Mouse (Mus musculus) heart, embryonic 14.5 days (tissue): ENCODE data around the gene Ggcx. TPM values are rescaled to one million over a fixed set of nuclear protein-coding genes. Genes with fewer than 3 reads are reported as not detected.

Experiments
- ATAC-seq: fragments of 200-750 bp; cut with Nextera tagmentation; 2 replicates; pipeline ENCODE4 v1.8.0; 2017; ENCODE audit warnings: low read depth, moderate TSS enrichment; ENCODE audit not compliant: insufficient number of reproducible peaks, insufficient read depth, low FRiP score
- H3K27ac ChIP-seq, 2 experiments: fragments of 200-500 bp in 1 of 2; fragments of 300-500 bp in 1 of 2; sonication (generic) in 1 of 2; replicated peaks in 1 of 2; 2 replicates each; pipeline ENCODE4 v1.5.1; 2012 to 2014; ENCODE audit warnings: low read depth in 2 of 2, low read length in 2 of 2, control low read depth in 1 of 2, mild to moderate bottlenecking in 1 of 2, mixed read lengths in 1 of 2; ENCODE audit not compliant: control insufficient read depth in 1 of 2, insufficient read depth in 1 of 2
- H3K27me3 ChIP-seq: fragments of 300-500 bp; sonication (generic); 2 replicates; pipeline ENCODE4 v1.6.1; 2014; ENCODE audit warnings: mild to moderate bottlenecking, low read length, control low read depth; ENCODE audit not compliant: control insufficient read depth, insufficient read depth
- H3K36me3 ChIP-seq: fragments of 300-500 bp; sonication (generic); 2 replicates; pipeline ENCODE4 v1.6.1; 2014; ENCODE audit warnings: mild to moderate bottlenecking, control low read depth, low read length, mixed read lengths; ENCODE audit not compliant: control insufficient read depth, insufficient read depth
- H3K4me1 ChIP-seq, 2 experiments: fragments of 200-500 bp in 1 of 2; fragments of 300-500 bp in 1 of 2; sonication (generic) in 1 of 2; 2 replicates each; pipeline ENCODE4 v1.6.1; 2012 to 2014; ENCODE audit warnings: low read length in 2 of 2, control low read depth in 1 of 2, mixed read lengths in 1 of 2; ENCODE audit not compliant: control insufficient read depth in 2 of 2, insufficient read depth in 2 of 2
- H3K4me2 ChIP-seq: fragments of 300-500 bp; sonication (generic); 2 replicates; pipeline ENCODE4 v1.6.1; 2014; ENCODE audit warnings: mild to moderate bottlenecking, low read length
- H3K4me3 ChIP-seq, 2 experiments: fragments of 200-500 bp in 1 of 2; fragments of 300-500 bp in 1 of 2; sonication (generic) in 1 of 2; 2 replicates each; pipeline ENCODE4 v1.5.1; 2012 to 2014; ENCODE audit warnings: low read length in 2 of 2, mild to moderate bottlenecking in 2 of 2, control low read depth in 1 of 2, low read depth in 1 of 2, moderate library complexity in 1 of 2; ENCODE audit not compliant: control insufficient read depth in 1 of 2, insufficient read depth in 1 of 2
- H3K9ac ChIP-seq: fragments of 300-500 bp; sonication (generic); 2 replicates; pipeline ENCODE4 v1.6.1; 2014; ENCODE audit warnings: mild to moderate bottlenecking, low read length
- H3K9me3 ChIP-seq: fragments of 300-500 bp; sonication (generic); 2 replicates; pipeline ENCODE4 v1.6.1; 2016; ENCODE audit warnings: low read length, control low read depth; ENCODE audit not compliant: control insufficient read depth
- WGBS: fragments of 180-500 bp; shearing (Covaris S2); extraction: QIAGEN DNeasy Blood & Tissue Kit; methylation state at CpG from one replicate; pipeline ENCODE4 v1.1.7; 2014; 5-methylcytosine and 5-hydroxymethylcytosine counted together
- polyA plus RNA-seq: library from polyadenylated mRNA; unstranded; fragments of >200 nt; fragmentation: Nextera tagmentation; extraction: Ambion mirVana; gene quantifications from 2 replicates; pipeline ENCODE4 v1.2.1, GENCODE M21; 2014

Ggcx gene
- polyA plus RNA-seq, 1 experiment from 2014 or later: 24.1 TPM

DNA sequence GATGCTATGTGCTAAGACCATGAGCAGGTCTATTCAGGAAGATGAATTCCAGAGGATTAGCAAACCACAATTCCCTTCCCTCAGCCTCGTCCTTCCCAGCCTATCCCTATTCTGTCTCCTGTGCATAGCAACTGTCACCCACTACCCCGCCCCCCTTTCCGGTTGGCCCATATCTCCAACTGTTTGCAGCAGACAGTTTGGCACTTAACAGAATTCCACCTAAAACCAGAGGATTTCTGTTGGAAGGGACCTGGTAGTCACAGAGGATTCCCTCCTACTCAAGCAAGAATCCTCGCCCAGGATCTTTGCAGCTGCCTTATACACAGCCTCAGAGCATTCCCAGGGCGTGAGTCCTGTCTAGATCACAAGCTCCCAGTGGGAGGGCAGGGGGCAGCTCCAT, 43.0 kb upstream of the Ggcx start:
- peaks cover 23 to 28% of the 10 kb centered on the region in 2 experiments for H3K4me1 ChIP-seq
- WGBS: 27% methylated on average over 5 of the region's 5 CpGs
- 0 out of 2 replicates have a peak overlapping the region, but pooled peaks have one; percentile 7 for H3K4me2 ChIP-seq
- H3K36me3 ChIP-seq: peaks cover 10% of the 10 kb centered on the region
- H3K9me3 ChIP-seq: no peaks in the 10 kb centered on the region
- H3K27ac ChIP-seq: peak overlapping the region; percentile 79 to 82
- ATAC-seq: 0 out of 2 replicates have a peak, but pooled peaks have one; percentile 13
- peak overlapping the region; percentile 26 for H3K9ac ChIP-seq
- no peaks in the 10 kb centered on the region for H3K27me3 ChIP-seq
- no peak overlapping the region for H3K4me3 ChIP-seq

DNA sequence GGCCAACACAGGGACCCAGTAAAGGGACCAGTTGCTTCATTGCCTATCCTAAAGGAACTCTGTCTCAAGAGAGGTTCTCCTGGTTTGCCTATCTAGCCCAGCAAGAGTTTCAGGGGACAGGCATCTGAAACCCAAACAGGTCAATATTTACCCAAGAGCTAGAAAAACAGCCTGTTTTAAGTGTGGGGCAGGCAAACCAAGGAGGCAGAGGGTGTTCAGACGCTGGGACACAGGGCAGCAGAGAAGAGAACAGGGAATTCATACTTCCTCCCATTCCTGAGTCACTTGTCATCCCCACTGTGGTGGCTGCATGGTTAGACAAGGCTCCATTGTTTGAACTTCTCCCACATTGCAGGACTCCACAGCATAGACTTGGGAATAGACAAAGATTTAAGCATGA, 42.5 kb upstream of the Ggcx start:
- H3K36me3 ChIP-seq: peaks cover 10% of the 10 kb centered on the region
- no peak overlapping the region for H3K4me3 ChIP-seq
- no peaks in the 10 kb centered on the region for H3K27me3 ChIP-seq
- peak overlapping the region; percentile 79 to 82 for H3K27ac ChIP-seq
- H3K4me1 ChIP-seq: peaks cover 23 to 28% of the 10 kb centered on the region in 2 experiments
- H3K9me3 ChIP-seq: no peaks in the 10 kb centered on the region
- peak overlapping the region; percentile 26; the same call in 1 of the 2 replicates for H3K9ac ChIP-seq
- no peak for ATAC-seq
- H3K4me2 ChIP-seq: 0 out of 2 replicates have a peak overlapping the region, but pooled peaks have one; percentile 7
- WGBS: 23% methylated on average over 1 of the region's 1 CpGs

DNA sequence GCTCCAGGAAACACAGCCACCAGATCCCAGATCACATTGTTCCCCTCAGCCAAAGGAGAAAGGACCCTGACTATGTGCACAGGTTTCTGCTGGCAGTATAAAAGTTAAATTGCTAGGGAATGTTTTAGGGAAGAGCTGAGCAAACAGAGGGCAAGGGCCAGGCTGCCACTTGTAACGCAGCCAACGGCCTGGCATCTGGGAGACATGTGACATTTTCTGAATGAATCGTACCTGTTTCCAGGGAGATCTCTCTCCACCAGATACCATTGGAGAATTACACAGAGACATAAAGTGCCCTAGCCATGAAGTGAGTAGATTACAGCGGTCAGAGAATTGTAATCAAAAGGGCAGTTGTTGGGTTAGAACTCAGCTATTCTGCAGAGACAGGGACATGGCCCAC, 40.9 kb upstream of the Ggcx start:
- H3K36me3 ChIP-seq: peaks cover 10% of the 10 kb centered on the region
- no peak for ATAC-seq
- H3K4me1 ChIP-seq: peaks cover 23 to 28% of the 10 kb centered on the region in 2 experiments
- no peak overlapping the region for H3K4me3 ChIP-seq
- H3K27ac ChIP-seq: peak overlapping the region in 1 of 2 experiments; percentile 82; a peak in 2 of 4 replicates
- H3K27me3 ChIP-seq: no peaks in the 10 kb centered on the region
- no peak overlapping the region for H3K4me2 ChIP-seq
- no peak overlapping the region for H3K9ac ChIP-seq
- 77% methylated on average over 4 of the region's 4 CpGs for WGBS
- H3K9me3 ChIP-seq: no peaks in the 10 kb centered on the region

DNA sequence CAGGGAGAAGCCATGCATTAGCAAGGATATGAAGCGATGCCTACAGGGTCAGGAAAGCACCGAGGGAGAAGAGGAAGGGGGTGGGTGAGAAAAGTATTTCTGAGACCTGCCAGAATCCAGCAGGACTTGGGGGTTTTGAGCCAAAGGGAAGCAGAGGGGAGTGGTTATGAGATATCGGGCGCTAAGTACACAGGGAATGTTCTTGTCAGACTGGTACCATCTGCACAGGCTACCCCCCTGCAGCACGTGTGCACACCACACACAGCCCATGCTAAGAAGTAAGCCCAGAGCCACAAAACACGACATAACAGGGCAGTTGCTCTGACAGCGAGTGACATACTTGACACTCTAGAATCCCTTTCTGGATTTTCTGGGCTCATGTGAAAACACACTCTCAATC, 39.9 kb upstream of the Ggcx start:
- no peak overlapping the region for H3K4me2 ChIP-seq
- 0 out of 2 replicates have a peak, but pooled peaks have one; percentile 54 for ATAC-seq
- peaks cover 23 to 28% of the 10 kb centered on the region in 2 experiments for H3K4me1 ChIP-seq

GRCm38 (mm10) chr6:72374820-72375563, 39.1 kb upstream of the Ggcx start:
- no peak for ATAC-seq
- no peaks in the 10 kb centered on the region for H3K27me3 ChIP-seq
- H3K9me3 ChIP-seq: no peaks in the 10 kb centered on the region
- WGBS: 71% methylated on average over 15 of the region's 15 CpGs
- no peaks in the 10 kb centered on the region for H3K36me3 ChIP-seq
- peaks cover 23 to 25% of the 10 kb centered on the region in 2 experiments for H3K4me1 ChIP-seq
- H3K9ac ChIP-seq: no peak overlapping the region
- peak overlapping the region; percentile 2 to 82; a peak in 2 of 4 replicates for H3K27ac ChIP-seq
- no peak overlapping the region for H3K4me2 ChIP-seq
- no peak overlapping the region for H3K4me3 ChIP-seq

More for the DNA sequence above, 39.9 kb upstream of the Ggcx start:
- Histone ChIP-seq H3K27ac (peak overlapping the region; percentile 61 to 82), H3K4me3 (no peak overlapping the region), H3K36me3 (peaks cover 1% of the 10 kb centered on the region), H3K9ac (no peak overlapping the region), H3K27me3 (no peaks in the 10 kb centered on the region), H3K9me3 (no peaks in the 10 kb centered on the region)
- WGBS: 50% methylated on average over 7 of the region's 7 CpGs

- no peaks in the 10 kb centered on the region for H3K9me3 ChIP-seq
- H3K4me1 ChIP-seq: peaks cover 9 to 10% of the 10 kb centered on the region in 2 experiments; a peak in 3 of 4 replicates
- H3K4me3 ChIP-seq: peak overlapping the region in 1 of 2 experiments; percentile 65; a peak in 2 of 4 replicates
- WGBS: 81% methylated on average over 8 of the region's 8 CpGs
- peak overlapping the region in 1 of 2 experiments; percentile 85; a peak in 1 of 4 replicates for H3K27ac ChIP-seq
- H3K36me3 ChIP-seq: no peaks in the 10 kb centered on the region
- ATAC-seq: no peak
- peak overlapping the region; percentile 77; the same call in 1 of the 2 replicates for H3K9ac ChIP-seq
- H3K27me3 ChIP-seq: no peaks in the 10 kb centered on the region
- H3K4me2 ChIP-seq: peak overlapping the region; percentile 68
Observed at GRCm38 (mm10) chr6:72378510-72379234, 35.4 kb upstream of the Ggcx start.

DNA sequence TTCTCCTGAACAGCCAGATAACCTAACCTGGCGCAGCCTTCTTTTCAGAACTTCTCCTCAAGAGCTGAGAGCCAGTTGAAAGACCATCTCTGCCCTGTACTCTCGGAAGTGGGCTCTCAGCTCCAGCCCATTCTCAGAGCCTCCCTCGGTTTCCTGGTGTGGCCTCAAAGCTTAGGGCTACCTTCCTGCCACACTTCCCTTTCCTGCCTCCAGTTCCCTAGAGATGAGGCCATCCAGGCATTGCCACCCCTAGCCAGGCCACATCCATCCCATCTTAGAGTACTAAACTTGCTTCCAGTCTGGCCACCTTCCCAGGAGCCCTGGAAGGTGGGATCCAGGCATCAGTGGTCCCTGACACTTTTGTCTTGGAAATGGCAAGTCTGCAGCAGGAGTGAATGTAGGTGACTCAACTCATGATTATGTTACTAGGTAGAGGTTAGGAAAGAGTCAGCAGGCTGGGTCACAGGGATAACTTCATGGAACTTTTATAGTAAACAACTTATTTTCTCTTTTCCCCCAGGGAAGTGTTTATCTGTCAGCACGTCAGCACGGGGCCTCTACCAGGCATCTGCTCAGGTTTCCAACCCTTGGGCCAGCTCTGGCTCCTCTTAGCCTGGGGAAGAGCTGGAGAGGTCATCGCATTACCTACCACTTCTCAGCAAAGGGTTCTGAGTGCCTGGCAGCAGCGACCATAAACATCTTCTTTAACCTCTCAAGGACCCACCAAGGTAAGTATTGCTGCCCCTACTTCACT, 34.6 kb upstream of the Ggcx start:
- Histone ChIP-seq H3K4me3 (peak overlapping the region; percentile 65 to 91), H3K27ac (peak overlapping the region; percentile 85 to 94), H3K9ac (peak overlapping the region; percentile 77), H3K4me1 (peaks cover 3 to 4% of the 10 kb centered on the region in 2 experiments; a peak in 2 of 4 replicates), H3K9me3 (no peaks in the 10 kb centered on the region), H3K36me3 (peaks cover 4% of the 10 kb centered on the region; the same call in 1 of the 2 replicates), H3K27me3 (no peaks in the 10 kb centered on the region), H3K4me2 (peak overlapping the region; percentile 68)
- 0 out of 2 replicates have a peak, but pooled peaks have one; percentile 1 for ATAC-seq
- 38% methylated on average over 7 of the region's 7 CpGs for WGBS
